Mouse (Mus musculus) liver, adult 2 months (tissue): ENCODE measurements at regions not wholly inside any gene's neighbourhood (a gene's known extent, or its start where the extent isn't known, plus 50 kb on each side); places are given as distances from the start of the nearest gene placed in this dataset.

Source experiments
- CTCF ChIP-seq: fragments of 200-500 bp; IDR thresholded peaks from 2 replicates; pipeline ENCODE4 v1.5.1; 2011; ENCODE audit warnings: low read depth, low read length, control low read depth
- POLR2A ChIP-seq: fragments of 200-500 bp; IDR thresholded peaks from 2 replicates; pipeline ENCODE4 v1.6.1; 2011; ENCODE audit warnings: low read length, control low read depth; ENCODE audit not compliant: insufficient read depth; ENCODE audit errors: extremely low read depth

GRCm38 (mm10) chr9:30191902-30192301, 229.0 kb upstream of the Ntm start:
- no peak for TF ChIP-seq CTCF
- no peak for TF ChIP-seq POLR2A
